Mouse (Mus musculus) limb, embryonic 12.5 days (tissue): ENCODE results near the gene Dynlt1c. TPM values are rescaled to one million over a fixed set of nuclear protein-coding genes. Genes with fewer than 3 reads are reported as not detected.
A peak's percentile ranks its signal among the peaks of the same experiment; 100 is the strongest.
"Not testable (repeated sequence)": the region's sequence is repeated elsewhere in the genome, so short reads cannot be mapped to it uniquely, and the experiment has no call there.

Source experiments
- ATAC-seq: fragments of 200-750 bp; cut with Nextera tagmentation; 2 replicates; pipeline ENCODE4 v1.8.0; 2017; ENCODE audit warnings: low read depth, moderate TSS enrichment; ENCODE audit not compliant: insufficient number of reproducible peaks, insufficient read depth, low FRiP score, low TSS enrichment
- H3K27ac ChIP-seq: fragments of 300-500 bp; sonication (generic); 2 replicates; pipeline ENCODE4 v1.5.1; 2016; ENCODE audit warnings: mild to moderate bottlenecking, moderate library complexity
- H3K27me3 ChIP-seq: fragments of 300-500 bp; sonication (generic); 2 replicates; pipeline ENCODE4 v1.6.1; 2016; ENCODE audit warnings: mild to moderate bottlenecking, moderate library complexity
- H3K36me3 ChIP-seq: fragments of 300-500 bp; sonication (generic); 2 replicates; pipeline ENCODE4 v1.6.1; 2016; ENCODE audit warnings: mild to moderate bottlenecking, moderate library complexity
- H3K4me1 ChIP-seq: fragments of 300-500 bp; sonication (generic); replicated peaks from 2 replicates; pipeline ENCODE4 v1.6.1; 2016
- H3K4me2 ChIP-seq: fragments of 300-500 bp; sonication (generic); 2 replicates; pipeline ENCODE4 v1.6.1; 2016; ENCODE audit warnings: mild to moderate bottlenecking, moderate library complexity
- H3K4me3 ChIP-seq: fragments of 300-500 bp; sonication (generic); replicated peaks from 2 replicates; pipeline ENCODE4 v1.5.1; 2016; ENCODE audit warnings: mild to moderate bottlenecking
- H3K9ac ChIP-seq: fragments of 300-500 bp; sonication (generic); replicated peaks from 2 replicates; pipeline ENCODE4 v1.6.1; 2016; ENCODE audit warnings: mild to moderate bottlenecking, moderate library complexity
- H3K9me3 ChIP-seq: fragments of 300-500 bp; sonication (generic); 2 replicates; pipeline ENCODE4 v1.6.1; 2016; ENCODE audit warnings: mild to moderate bottlenecking, moderate library complexity
- WGBS: fragments of 180-500 bp; shearing (Covaris S2); methylation state at CpG from one replicate; pipeline ENCODE4 v1.1.7; 2016; 5-methylcytosine and 5-hydroxymethylcytosine counted together
- polyA plus RNA-seq: library from polyadenylated mRNA; unstranded; fragments of >200 nt; fragmentation: Nextera tagmentation; extraction: Ambion mirVana; gene quantifications from 2 replicates; pipeline ENCODE4 v1.2.1, GENCODE M21; 2016

The Dynlt1c gene
- polyA plus RNA-seq, 1 experiment from 2014 or later = 56.5 TPM

- H3K4me1 ChIP-seq, H3K36me3 ChIP-seq, H3K4me3 ChIP-seq, H3K9ac ChIP-seq, H3K9me3 ChIP-seq, ATAC-seq, H3K27ac ChIP-seq, H3K4me2 ChIP-seq, H3K27me3 ChIP-seq: not testable (repeated sequence)
- 50% methylated on average over 11 of the region's 15 CpGs for WGBS
Measured at GRCm38 (mm10) chr17:6595776-6596497, 5.5 kb upstream of the Dynlt1c start.

- ATAC-seq, H3K27ac ChIP-seq, H3K36me3 ChIP-seq, H3K9ac ChIP-seq, H3K9me3 ChIP-seq, H3K4me3 ChIP-seq, H3K27me3 ChIP-seq, H3K4me1 ChIP-seq, H3K4me2 ChIP-seq: not testable (repeated sequence)
- 83% methylated on average over 7 of the region's 7 CpGs for WGBS
Measured at GRCm38 (mm10) chr17:6598356-6598755, 3.1 kb upstream of the Dynlt1c start.

- not testable (repeated sequence) for H3K4me3 ChIP-seq, H3K4me2 ChIP-seq, H3K9me3 ChIP-seq, ATAC-seq, H3K9ac ChIP-seq, H3K36me3 ChIP-seq, H3K4me1 ChIP-seq, H3K27me3 ChIP-seq, H3K27ac ChIP-seq
- WGBS = 93% methylated on average over 6 of the region's 8 CpGs
Measured at GRCm38 (mm10) chr17:6600216-6600911, 1.1 kb upstream of the Dynlt1c start.

GRCm38 (mm10) chr17:6602205-6602604, 734 bp downstream of the Dynlt1c start:
- H3K36me3 ChIP-seq, H3K27ac ChIP-seq, H3K27me3 ChIP-seq, H3K9ac ChIP-seq, H3K4me1 ChIP-seq, ATAC-seq, H3K9me3 ChIP-seq: not testable (repeated sequence)
- 25% methylated on average over 3 of the region's 4 CpGs for WGBS
- Histone ChIP-seq H3K4me3 (0 out of 2 replicates have a peak overlapping the region, but pooled peaks have one; percentile 19), H3K4me2 (peak overlapping the region; percentile 38)

- H3K4me1 ChIP-seq, H3K27ac ChIP-seq, H3K4me3 ChIP-seq, H3K9me3 ChIP-seq, H3K9ac ChIP-seq, ATAC-seq, H3K27me3 ChIP-seq, H3K36me3 ChIP-seq, H3K4me2 ChIP-seq: not testable (repeated sequence)
- WGBS = 65% methylated on average over 1 of the region's 1 CpGs
Measured at GRCm38 (mm10) chr17:6605347-6605746, 3.9 kb downstream of the Dynlt1c start.

GRCm38 (mm10) chr17:6613524-6613923, 12.1 kb downstream of the Dynlt1c start:
- 67% methylated on average over 11 of the region's 14 CpGs for WGBS
- ATAC-seq, H3K4me3 ChIP-seq, H3K4me1 ChIP-seq, H3K4me2 ChIP-seq, H3K27ac ChIP-seq, H3K9ac ChIP-seq, H3K36me3 ChIP-seq, H3K9me3 ChIP-seq, H3K27me3 ChIP-seq: not testable (repeated sequence)

GRCm38 (mm10) chr17:6614316-6614715, 12.8 kb downstream of the Dynlt1c start:
- H3K9ac ChIP-seq, H3K4me3 ChIP-seq, H3K27ac ChIP-seq, H3K4me2 ChIP-seq, H3K9me3 ChIP-seq, H3K36me3 ChIP-seq, ATAC-seq, H3K27me3 ChIP-seq, H3K4me1 ChIP-seq: not testable (repeated sequence)
- WGBS = 96% methylated on average over 5 of the region's 9 CpGs

- not testable (repeated sequence) for H3K4me2 ChIP-seq, H3K36me3 ChIP-seq, H3K4me3 ChIP-seq, ATAC-seq, H3K27ac ChIP-seq, H3K9ac ChIP-seq, H3K27me3 ChIP-seq, H3K9me3 ChIP-seq, H3K4me1 ChIP-seq
- 97% methylated on average over 9 of the region's 9 CpGs for WGBS
Measured at GRCm38 (mm10) chr17:6616731-6617130, 15.3 kb downstream of the Dynlt1c start.

- 34% methylated on average over 8 of the region's 13 CpGs for WGBS
- H3K27me3 ChIP-seq, ATAC-seq: not testable (repeated sequence)
Measured at GRCm38 (mm10) chr17:6617689-6618400, 16.4 kb downstream of the Dynlt1c start.

GRCm38 (mm10) chr17:6619271-6619670, 17.8 kb downstream of the Dynlt1c start:
- H3K4me3 ChIP-seq, H3K4me1 ChIP-seq, H3K27ac ChIP-seq, H3K9me3 ChIP-seq, H3K36me3 ChIP-seq, H3K4me2 ChIP-seq, H3K9ac ChIP-seq, ATAC-seq, H3K27me3 ChIP-seq: not testable (repeated sequence)
- WGBS = 90% methylated on average over 5 of the region's 5 CpGs

More at GRCm38 (mm10) chr17:6617689-6618400, 16.4 kb downstream of the Dynlt1c start:
- H3K4me1 ChIP-seq, H3K9me3 ChIP-seq, H3K27ac ChIP-seq, H3K4me3 ChIP-seq, H3K4me2 ChIP-seq, H3K36me3 ChIP-seq, H3K9ac ChIP-seq: not testable (repeated sequence)

- not testable (repeated sequence) for ATAC-seq
Measured at GRCm38 (mm10) chr17:6620035-6620434, 18.6 kb downstream of the Dynlt1c start.

More at GRCm38 (mm10) chr17:6620035-6620434, 18.6 kb downstream of the Dynlt1c start:
- H3K4me1 ChIP-seq, H3K9me3 ChIP-seq, H3K4me3 ChIP-seq, H3K27me3 ChIP-seq, H3K27ac ChIP-seq, H3K4me2 ChIP-seq, H3K36me3 ChIP-seq, H3K9ac ChIP-seq: not testable (repeated sequence)
- 66% methylated on average over 6 of the region's 6 CpGs for WGBS
